Mouse (Mus musculus): ENCODE results near the gene Ube2v1.

The Ube2v1 gene

DNA sequence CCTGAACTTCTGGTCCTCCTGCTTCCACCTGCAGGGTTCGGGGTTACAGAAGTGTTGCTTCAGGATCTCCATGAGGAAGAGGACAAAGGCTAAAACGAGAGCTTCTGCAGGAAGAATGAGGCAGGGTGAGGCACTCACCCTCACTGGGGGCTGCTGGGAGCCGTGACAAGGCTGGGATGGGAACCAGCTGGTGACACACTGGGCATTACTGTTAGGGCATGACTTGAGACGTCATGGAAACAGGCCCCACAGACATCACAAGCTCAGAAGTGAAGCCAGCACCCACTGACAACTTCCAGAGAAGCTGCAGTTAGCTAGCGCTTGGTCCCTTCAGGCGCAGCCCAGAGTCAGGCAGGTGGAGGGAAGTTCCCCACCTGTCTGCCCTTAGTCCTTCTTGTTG is 32.0 kb downstream of the Ube2v1 start:
- in situ Hi-C loops (cut with MboI; ENCODE audit: unreplicated experiment in 2 of 2), result loop anchor here (5.0 to 25.0 kb wide), 4 partner anchors 68 to 313 kb away; partner anchors contain the start of gene Slc9a8 (in 2 of the 2)

DNA sequence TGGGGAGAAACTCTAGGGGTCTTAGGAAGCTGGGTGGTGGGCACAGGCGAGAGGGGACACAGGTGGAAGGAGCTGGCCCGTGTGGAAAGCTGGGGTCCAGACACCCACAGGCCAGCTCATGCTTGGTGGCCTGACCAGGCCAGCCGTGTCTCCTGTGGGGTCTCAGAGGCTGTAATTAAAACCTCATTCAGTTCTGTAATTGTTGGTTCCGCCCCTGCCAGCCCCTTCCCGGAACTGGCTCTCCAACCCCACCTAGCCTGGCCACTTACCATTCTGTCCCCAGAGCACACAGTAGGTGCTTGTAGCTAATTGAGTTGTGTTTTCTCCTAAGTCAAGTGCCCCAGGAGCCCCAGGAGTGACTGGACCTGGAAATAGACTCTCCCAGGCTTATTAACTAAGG is 32.7 kb downstream of the Ube2v1 start:
- in situ Hi-C loops (cut with MboI; ENCODE audit: unreplicated experiment in 2 of 2), result loop anchor here in 1 of 2 experiments (5.0 kb wide), 1 partner anchor 177 kb away; the partner anchor contains the start of gene Slc9a8

DNA sequence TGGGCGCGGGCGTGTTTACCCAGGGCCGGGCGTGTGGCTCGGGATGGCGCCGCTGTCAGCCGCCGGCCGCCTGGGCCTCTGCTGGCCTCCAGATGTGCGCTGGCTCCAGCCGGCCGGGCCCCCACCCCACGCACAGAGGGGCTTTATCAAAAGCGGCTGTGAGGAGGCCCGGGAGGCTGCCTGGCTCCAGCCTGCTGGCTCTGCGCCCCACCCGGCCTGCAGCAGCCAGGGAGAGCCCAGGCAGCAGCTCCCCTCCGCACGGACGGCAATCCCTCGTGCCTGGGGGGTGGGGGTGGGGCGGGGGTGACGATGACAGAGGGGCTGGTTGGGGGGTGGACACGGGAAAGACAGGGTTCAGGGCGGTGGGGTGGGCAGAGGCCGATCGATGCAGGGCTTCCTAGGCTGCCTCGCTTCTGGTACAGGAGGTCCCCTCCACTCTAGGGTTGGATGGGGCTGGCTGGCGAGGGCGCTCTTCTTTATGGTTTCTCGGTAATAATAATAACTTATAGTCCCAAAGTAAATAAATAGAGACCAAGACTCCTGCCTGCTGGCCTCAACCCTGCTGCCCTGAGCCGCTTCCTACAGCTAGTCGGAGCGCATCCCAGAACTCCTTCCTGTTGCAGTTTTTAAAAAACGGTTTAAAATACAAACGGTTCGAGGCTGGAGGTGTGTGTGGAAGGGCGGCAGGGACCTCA is 34.3 kb downstream of the Ube2v1 start:
- in situ Hi-C loops (cut with MboI; ENCODE audit: unreplicated experiment in 2 of 2), result loop anchor here in 1 of 2 experiments (5.0 kb wide), 1 partner anchor 175 kb away; the partner anchor contains the start of gene Slc9a8

DNA sequence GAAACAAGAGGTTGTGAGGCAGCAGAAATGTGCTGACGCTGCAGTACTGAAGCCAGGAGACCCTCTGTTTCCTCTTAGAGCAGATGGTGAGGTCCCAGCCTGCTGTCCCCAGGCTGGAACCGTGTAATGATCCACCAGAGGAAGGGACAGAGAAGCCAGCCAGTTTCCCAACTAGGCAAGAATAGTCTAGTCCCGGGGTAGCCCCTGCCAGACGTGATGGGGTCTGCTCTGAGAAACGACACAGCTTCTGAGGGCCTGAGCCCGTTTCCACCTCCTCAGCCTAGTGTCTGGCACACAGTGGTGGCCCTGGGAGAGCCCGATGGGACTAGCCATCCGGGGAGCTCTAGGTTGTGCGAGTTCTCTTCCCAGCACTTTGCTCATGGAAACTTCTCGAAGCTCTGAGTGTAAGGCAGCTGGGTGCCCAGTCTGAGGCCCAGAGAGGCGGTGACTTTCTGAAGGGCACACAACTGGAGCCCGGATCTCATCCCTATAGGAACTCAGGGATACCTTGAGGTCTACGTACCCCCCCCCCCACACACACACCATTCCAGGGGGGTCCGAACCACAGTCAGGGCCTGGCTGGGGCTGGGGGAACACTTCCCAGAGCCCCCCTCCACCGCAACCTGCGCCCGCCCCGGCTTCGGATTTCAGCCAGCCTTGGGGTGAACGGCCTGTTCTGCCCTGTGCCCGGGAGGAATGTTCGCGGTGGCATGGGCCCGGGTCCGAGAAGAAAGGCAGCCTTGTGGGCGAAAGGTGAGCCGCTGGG is 35.0 kb downstream of the Ube2v1 start:
- in situ Hi-C loops (cut with MboI; ENCODE audit: unreplicated experiment in 2 of 2), result loop anchor here in 1 of 2 experiments (5.0 kb wide), 1 partner anchor 175 kb away; the partner anchor contains the start of gene Slc9a8

DNA sequence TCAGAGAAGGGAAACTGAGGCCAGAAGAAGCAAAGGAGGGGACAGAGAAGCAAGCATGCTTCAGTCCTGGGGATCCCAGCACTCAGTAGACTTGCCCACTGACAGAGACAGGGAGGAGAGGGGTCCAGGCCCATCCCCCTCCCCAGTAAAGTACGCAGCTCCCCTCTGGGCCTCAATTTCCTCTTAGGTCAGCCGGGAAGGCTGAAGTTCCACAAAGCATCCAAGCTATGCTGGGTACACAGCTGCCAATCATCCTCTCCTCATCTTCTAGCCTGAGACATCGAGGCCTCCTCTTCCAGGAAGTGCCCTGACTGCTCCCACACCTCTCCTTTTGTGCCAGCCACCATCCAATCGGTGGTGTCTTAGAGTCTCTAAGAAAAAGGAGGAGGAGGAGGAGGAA is 35.6 kb downstream of the Ube2v1 start:
- in situ Hi-C loops (cut with MboI; ENCODE audit: unreplicated experiment in 2 of 2), result loop anchor here in 1 of 2 experiments (5.0 kb wide), 1 partner anchor 174 kb away; the partner anchor contains the start of gene Slc9a8

DNA sequence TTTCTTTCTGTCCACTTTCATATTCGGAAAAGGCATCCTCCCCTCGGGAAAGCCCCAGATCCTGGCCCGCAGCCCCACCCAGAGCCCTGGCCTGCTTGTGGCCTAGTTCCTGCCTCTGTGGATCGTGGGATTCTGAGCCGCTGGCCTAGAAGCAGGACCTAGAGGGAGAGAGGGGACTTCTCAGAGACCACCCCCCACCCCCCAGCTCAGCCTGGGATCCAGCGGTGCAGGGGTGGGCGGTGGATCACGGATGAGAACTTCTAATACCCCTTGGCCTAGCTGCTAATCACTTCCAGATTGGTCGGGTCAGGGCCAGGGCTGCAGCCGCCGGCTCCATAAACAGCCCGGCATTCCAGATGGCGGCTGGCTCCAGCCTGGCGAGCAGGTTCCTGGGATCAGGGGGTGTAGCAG is 36.1 kb downstream of the Ube2v1 start:
- in situ Hi-C loops (cut with MboI; ENCODE audit: unreplicated experiment in 2 of 2), result loop anchor here in 1 of 2 experiments (5.0 kb wide), 1 partner anchor 173 kb away; the partner anchor contains the start of gene Slc9a8

DNA sequence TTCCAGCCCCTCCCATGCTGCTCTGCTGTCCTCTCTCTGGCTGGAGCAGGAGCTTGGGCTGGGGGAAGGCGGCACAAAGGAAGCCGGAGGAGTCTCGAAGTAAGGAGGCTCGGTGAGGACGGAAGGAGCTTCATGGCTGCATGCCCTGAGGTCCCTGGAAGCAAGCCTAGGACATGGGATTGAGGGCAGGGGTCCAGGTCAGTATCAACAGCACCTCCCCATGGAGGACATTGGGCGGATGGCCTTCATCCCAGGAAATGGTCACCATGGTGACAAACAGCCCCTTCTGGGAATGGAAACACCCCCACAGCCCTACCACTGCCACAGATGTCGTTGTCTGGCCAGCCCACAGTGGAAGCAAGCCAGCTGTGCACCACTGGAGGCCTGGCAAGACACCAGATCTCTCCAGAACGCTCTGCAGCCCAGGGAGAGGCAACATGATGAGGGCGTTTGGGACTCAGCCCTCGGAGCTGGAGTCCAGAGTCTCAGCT is 37.4 kb downstream of the Ube2v1 start:
- in situ Hi-C loops (cut with MboI; ENCODE audit: unreplicated experiment in 2 of 2), result no loop called here

DNA sequence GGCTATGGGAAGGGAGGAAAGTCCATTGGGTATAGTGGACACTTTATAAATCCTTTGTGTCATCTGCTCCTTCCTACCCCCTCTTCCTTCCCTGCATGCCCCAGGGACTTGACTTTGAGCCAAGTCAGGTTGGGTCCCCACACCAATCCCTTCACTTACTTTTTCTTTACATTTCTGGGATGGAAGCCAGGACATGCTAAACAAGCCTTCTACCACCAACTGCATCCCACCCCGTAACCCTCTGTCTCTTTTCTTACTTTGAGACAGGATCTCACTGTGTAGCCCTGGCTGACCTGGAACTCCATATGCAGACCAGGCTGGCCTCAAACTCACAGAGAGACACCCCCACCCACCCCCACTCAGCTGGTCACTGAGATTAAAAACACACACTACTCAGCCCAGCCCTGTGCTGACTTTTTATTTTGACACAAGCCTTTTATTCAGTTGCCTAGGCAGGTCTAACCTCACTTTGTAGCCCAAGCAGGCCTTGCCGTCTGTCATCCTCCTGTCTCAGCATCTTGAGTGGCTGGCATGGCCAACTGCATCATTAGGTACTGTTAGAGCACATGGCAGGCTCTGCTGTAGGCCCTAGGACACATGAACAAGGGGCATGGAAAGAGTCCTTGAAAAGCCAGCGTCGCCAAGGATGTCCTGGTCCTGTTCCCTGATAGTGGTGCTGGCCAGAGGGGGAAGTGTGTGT is 38.2 kb downstream of the Ube2v1 start:
- in situ Hi-C loops (cut with MboI; ENCODE audit: unreplicated experiment in 2 of 2), result no loop called here

DNA sequence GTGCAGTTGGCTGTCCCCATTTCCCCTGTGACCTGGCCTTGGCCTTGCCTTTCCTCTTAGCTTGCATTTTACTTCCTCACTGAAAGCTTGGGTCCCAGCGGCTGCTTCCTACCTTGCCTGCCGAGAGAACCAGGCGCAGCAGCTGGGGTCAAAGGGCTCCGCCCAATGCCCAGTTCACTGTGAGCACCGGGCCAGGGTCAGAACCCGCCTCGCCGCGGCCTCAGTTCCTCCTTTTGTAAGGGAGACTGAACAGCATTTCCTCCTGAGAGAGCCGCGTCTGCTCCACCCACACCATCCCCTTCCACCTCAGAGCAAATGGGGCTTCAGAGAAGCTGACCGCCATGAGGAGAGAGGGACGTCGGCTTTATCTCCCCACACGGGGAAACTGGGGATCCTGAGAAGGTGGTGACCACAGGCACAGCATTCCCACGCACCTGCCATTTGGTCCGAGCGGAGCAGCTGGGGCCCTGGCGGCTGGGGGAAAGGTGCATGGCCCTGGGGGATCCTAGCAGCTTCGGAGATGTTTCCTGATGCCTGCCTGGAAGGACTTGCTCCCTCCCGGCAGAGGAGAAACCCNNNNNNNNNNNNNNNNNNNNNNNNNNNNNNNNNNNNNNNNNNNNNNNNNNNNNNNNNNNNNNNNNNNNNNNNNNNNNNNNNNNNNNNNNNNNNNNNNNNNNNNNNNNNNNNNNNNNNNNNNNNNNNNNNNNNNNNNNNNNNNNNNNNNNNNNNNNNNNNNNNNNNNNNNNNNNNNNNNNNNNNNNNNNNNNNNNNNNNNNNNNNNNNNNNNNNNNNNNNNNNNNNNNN is 42.9 kb downstream of the Ube2v1 start:
- in situ Hi-C loops (cut with MboI; ENCODE audit: unreplicated experiment in 2 of 2), result no loop called here

DNA sequence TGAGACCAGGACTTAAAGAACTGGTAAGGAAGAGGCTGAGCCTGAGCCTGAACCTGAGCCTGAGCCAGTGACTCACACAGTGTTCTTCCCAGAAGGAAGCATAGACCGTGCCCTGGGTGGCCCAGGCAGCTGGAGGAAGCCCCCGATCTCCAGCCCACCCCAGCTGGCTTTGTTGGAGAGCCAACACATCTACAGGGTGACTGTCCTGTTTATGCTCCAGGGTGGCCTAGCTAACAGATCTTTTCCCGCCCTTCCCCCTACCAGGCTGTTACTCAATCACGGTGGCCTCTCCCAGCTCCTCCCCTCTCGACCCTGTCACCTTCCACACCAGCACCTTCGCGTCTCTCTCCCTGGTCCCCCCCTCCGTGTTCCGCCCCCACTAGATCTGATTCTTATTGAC is 44.9 kb downstream of the Ube2v1 start:
- in situ Hi-C loops (cut with MboI; ENCODE audit: unreplicated experiment in 2 of 2), result no loop called here

DNA sequence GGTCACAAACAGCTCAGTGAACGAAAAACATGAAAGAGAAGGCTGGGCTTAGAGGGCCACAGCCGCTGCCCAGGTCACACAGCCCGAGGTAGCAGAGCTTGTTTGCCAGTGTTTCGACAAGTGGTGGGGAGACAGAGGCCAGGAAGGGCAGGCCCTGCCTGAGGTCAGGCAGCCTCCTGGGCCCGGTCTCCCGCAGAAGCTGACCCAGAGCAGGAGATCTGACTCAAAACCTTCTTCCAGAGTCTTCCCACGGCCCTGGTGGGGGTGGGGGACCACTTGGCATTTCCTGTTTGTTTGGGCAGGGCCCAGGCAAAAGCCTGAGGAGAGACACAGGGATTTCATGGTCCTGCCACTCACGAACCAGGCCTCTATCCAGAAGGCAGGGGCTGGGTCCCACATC is 45.9 kb downstream of the Ube2v1 start:
- in situ Hi-C loops (cut with MboI; ENCODE audit: unreplicated experiment in 2 of 2), result no loop called here

DNA sequence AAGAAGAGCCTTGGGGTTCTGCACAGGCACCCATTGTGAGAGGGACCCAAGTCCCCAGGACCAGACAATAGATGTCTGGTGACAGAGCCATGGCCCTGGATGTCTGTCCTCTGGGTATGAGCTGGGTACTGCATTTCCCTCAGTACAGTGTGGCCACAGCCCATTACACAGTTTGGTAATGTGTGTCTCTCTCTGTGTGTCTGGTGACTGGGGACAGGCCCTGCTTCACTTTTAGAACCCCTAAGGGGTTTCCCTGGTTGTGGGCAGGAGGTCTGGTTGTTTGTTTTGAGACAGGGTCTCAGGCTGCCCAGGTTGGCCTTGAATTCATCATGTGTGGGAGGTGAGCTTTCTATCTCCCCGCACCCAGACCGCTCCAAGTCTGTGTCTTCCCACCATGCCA is 46.6 kb downstream of the Ube2v1 start:
- in situ Hi-C loops (cut with MboI; ENCODE audit: unreplicated experiment in 2 of 2), result no loop called here

DNA sequence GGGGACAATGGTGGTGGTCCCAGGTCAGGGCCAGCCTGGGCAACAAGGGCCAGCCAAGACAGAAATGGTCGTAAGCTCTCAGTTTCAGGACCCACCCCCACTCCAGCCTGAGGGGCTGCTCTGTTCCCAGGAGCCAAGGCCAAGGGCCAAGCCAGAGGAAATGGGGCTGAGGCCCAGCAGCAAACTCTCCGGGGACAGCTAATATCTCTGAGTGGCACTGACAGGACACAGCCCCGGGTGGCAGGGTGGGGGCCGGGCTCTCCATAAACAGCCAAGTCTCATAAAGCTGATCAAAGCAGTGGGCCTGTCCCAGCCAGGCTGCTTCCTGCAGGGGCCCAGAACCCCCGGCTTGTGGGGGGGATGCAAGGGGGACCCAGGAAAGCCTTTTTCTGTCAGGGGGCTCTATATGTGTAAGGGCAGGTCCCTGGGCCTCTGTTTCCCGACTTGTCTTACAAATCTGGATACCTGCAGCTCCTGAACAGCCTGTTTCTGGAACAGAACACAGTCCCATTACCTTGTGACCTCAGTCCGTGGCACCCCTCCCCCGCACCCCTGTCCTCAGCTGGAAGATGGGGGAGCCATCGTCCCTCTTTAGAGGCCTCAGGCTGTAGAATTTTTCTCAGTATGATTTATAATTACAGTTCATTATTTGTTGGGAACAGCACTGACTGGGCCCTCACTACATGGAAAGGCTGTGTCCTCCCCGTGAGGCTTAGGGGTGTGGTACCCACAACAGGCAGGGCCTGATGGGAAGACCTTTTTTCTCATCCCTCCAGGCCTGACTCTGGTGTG is 48.5 kb downstream of the Ube2v1 start:
- in situ Hi-C loops (cut with MboI; ENCODE audit: unreplicated experiment in 2 of 2), result no loop called here

DNA sequence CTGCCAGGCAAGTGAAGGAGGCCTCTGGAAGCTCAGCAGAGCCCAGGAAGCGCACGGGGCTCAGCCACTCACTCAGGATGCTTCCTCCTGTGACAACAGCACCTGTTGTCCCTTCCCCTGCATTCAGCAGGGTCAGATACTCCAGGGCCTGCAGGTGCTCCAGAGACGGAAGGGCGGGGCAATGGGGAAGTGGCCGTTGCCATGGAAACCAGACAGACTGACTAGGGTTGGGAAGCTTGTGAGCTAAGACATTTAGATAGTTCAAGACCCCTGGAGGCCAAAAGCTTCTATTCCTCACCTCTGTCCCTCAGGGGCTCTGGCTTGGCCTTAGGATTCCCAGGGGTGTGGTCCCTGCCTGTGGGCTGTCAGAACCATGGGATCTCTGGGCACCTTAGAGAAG is 53.4 kb downstream of the Ube2v1 start:
- in situ Hi-C loops (cut with MboI; ENCODE audit: unreplicated experiment in 2 of 2), result no loop called here

DNA sequence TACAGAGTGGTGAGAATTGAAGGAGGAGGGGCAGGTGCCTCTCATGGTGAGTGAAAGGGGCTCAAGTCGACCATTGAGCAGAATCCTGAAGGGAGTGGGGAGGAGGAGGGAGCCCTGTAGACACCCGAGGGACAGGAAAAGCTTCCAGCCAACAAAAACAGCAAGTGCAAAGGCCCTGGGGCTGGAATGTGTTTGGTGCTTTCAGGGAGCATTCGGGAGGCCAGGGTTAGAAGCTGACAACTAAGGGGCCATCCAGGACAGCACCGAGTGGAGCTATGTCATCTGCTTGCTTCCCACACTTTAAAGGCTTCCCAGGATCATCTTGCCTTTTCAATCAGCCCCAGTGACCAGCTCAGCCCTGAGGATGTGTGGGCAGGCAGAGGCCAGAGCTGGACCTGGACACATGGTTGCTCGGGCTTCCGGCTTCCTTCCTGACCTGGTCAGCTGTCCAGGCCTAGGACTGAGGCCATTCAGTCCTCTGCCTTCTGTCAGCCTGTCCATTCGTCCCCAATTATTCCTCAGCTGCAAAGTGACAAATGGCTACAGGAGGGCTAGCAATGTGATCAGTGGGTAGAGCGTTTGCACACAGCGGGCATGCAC is 54.6 kb downstream of the Ube2v1 start:
- in situ Hi-C loops (cut with MboI; ENCODE audit: unreplicated experiment in 2 of 2), result no loop called here

DNA sequence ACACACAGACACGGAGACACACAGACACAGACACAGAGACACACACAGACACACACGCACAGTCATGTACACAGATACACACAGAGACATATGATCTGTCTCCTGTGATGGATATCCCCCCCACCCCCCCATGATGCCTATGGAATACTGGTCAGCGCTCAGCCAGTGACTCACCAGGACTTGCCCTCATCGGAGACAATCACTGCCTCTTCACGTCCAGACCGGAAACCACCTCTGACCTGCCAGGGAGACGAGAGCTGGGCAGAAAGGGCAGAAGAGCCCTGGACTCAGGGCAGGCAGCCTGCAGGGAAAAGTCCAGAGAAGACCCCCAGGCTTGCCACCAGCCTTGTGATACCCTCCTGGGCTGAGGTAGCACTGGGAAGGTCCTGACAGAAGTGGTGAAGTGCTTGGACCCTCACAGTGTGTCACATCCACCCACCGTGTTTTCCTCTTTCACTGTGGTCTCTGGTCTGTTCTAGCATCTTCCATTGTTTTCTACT is 55.7 kb downstream of the Ube2v1 start:
- in situ Hi-C loops (cut with MboI; ENCODE audit: unreplicated experiment in 2 of 2), result no loop called here

DNA sequence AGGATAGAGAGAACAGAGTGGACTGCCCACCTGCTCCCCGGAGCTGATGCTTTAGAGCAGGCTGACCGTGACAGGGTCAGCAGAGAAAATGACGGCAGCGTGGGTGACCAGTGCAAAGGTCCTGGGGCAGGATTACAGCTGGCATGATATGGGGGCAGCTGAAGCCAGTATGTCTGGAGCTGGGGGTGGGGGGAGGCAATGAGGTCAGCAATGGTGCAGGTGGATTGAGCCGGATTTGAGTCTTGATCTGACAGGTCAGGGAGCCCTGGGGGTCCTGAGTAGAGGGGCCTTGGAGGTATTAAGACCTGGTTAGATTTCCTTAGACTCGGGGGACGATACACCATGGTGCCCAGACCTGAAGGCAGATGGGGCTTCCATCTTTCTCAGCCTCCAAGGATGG is 56.3 kb downstream of the Ube2v1 start:
- in situ Hi-C loops (cut with MboI; ENCODE audit: unreplicated experiment in 2 of 2), result no loop called here

DNA sequence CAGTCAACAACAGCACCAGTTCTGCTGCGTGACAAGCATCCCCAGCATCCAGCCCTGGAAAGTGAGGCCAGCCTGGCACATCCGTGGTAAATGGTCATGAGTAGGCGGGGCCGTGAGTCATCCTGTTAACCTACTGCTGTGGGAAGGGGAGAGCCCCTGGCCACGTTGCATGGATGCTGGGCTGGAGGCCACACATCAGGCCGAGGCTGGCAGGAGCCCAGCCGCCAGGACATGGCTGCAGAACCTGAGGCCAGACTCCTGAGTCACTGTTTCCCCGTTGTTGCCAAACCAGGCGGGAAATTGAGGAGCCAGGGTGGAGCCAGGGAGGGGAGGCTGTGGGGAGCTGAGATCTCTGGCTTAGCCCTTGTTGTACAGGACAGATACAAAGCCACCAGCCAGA is 57.1 kb downstream of the Ube2v1 start:
- in situ Hi-C loops (cut with MboI; ENCODE audit: unreplicated experiment in 2 of 2), result no loop called here

All from v-Abl transformed pro-B cells (cell line).